Mouse (Mus musculus) common myeloid progenitor, adult 5-6 weeks (primary cell): ENCODE measurements around the gene Cyp1a1. TPM values are rescaled to one million over a fixed set of nuclear protein-coding genes. Genes with fewer than 3 reads are reported as not detected.

ENCODE experiments used
- ATAC-seq: replicated peaks from 2 replicates; pipeline ENCODE4 v1.8.0; 2016; ENCODE audit warnings: low read depth, mild to moderate bottlenecking, moderate TSS enrichment, inconsistent platforms; ENCODE audit not compliant: poor library complexity, severe bottlenecking
- total RNA-seq: library from RNA; stranded (forward); fragments of 200-1000, 187-1606 nt; gene quantifications from 2 replicates; pipeline ENCODE4 v1.2.3, GENCODE M21; 2017

Cyp1a1 gene
- total RNA-seq, 1 experiment from 2014 or later, result 0.50 TPM

DNA sequence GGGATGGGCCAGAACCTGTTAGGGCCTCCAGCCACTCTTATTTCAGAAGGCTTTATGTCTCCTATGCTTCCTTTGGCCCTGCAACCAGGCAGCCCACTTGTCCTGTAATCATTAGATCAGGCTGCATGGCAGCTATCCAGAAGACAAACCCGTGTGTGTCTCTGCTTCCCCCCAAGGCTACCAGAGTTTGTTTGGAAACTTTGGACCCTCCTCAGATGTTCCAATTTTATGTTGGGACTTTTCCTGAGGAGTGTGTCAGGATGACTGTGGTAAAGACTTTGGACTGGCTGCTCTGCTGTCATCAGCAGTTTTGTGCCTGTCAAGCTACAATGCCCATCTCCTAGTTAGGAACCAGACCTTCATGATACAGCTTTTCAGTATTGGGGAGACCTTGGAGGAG lies 61.1 kb downstream of the Cyp1a1 start:
- ATAC-seq, result no peak

DNA sequence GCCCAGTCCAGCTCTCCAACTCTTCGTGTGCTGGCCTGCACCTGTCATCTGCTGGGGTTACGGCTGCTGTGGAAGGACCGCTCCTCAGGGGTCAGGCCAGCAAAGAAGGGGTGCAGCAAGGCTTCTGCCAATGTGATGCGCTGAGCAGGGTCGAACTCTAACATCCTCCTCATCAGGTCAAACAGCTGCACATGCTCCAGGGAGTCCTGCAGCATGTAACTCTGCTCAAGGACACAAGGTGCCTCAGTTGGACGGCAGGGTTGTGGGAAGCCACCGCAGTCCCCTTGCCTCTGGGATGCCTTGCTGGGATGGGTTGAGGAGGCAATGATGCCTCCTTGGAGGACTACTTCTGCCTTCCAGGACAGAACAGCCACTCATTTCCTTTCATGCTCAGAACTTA lies 63.2 kb downstream of the Cyp1a1 start:
- no peak for ATAC-seq

Other genes with a start within 250 kb of the Cyp1a1 start
- 16.2 and 17.4 TPM in 2 replicates for gene Ppcdc, start 247.8 kb upstream of the Cyp1a1 start, total RNA-seq
- gene Scamp5, start 219.9 kb upstream of the Cyp1a1 start, total RNA-seq, result 0.34 and 0.37 TPM in 2 replicates
- not detected in 2 replicates for gene Rpp25, start 183.9 kb upstream of the Cyp1a1 start, total RNA-seq
- 86.5 and 107 TPM in 2 replicates for gene Cox5a, start 166.7 kb upstream of the Cyp1a1 start, total RNA-seq
- 12.2 and 13.6 TPM in 2 replicates for gene Fam219b, start 150.4 kb upstream of the Cyp1a1 start, total RNA-seq
- gene Mpi, start 135.2 kb upstream of the Cyp1a1 start, total RNA-seq, result 10.7 and 14.5 TPM in 2 replicates
- gene Scamp2, start 127.0 kb upstream of the Cyp1a1 start, total RNA-seq, result 19.2 and 24.9 TPM in 2 replicates
- gene Ulk3, start 98.5 kb upstream of the Cyp1a1 start, total RNA-seq, result 4.1 and 10.6 TPM in 2 replicates
- gene Cplx3, start 81.6 kb upstream of the Cyp1a1 start, total RNA-seq, result not detected in 2 replicates
- gene Lman1l, start 67.2 kb upstream of the Cyp1a1 start, total RNA-seq, result not detected in 2 replicates
- gene Csk, start 34.3 kb upstream of the Cyp1a1 start, total RNA-seq, result 134 and 190 TPM in 2 replicates
- gene Cyp1a2, start 4.2 kb upstream of the Cyp1a1 start, total RNA-seq, result not detected in 2 replicates
- 7.2 and 9.8 TPM in 2 replicates for gene Edc3, start 20.6 kb downstream of the Cyp1a1 start, total RNA-seq
- gene Clk3, start 77.9 kb downstream of the Cyp1a1 start, total RNA-seq, result 38.1 and 40.5 TPM in 2 replicates
- 1.9 and 2.2 TPM in 2 replicates for gene Arid3b, start 148.9 kb downstream of the Cyp1a1 start, total RNA-seq
- gene Ubl7, start 223.1 kb downstream of the Cyp1a1 start, total RNA-seq, result 11.9 and 25.7 TPM in 2 replicates